Mouse (Mus musculus): Measurements from ENCODE around the gene Ints14. TPM values are rescaled to one million over a fixed set of nuclear protein-coding genes. Genes with fewer than 3 reads are reported as not detected.
"Not testable (repeated sequence)": the region's sequence is repeated elsewhere in the genome, so short reads cannot be mapped to it uniquely, and the experiment has no call there.

The Ints14 gene
- polyA plus RNA-seq, 2 experiments: 14.8 to 23.3 TPM

DNA sequence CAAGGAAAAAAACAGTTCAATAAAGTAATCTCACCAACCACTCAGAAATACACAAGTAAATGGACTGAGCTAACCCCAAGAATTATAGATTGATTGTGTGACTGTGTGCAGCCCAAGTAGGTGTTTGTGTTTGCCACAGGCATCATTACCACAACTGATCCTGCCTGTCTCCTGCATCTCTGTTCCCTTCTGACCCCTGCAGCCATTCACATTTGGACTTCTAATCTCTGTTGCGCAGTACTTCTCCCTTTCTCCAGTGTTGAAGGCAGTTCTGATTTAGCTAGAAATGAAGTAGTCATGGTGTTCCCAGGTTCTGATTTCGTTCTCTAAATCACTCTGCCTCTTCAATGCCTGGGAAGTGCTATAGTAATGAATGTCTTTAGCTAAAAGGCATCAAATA, 26.9 kb downstream of the Ints14 start:
- Histone ChIP-seq H3K27ac (no peak overlapping the region), H3K4me3 (ENCODE audit: insufficient read depth in 1 of 2, low read depth in 2 of 2, low read length in 2 of 2) (no peak overlapping the region), H3K4me1 (replicated peaks; ENCODE audit: control insufficient read depth in 2 of 2, insufficient read depth in 2 of 2, low read length in 1 of 2) (peaks cover 11 to 13% of the 10 kb centered on the region in 2 experiments), H3K9ac (replicated peaks) (no peak overlapping the region), H3K27me3 (ENCODE audit: control insufficient read depth, insufficient read depth, low read length) (no peaks in the 10 kb centered on the region), H3K9me3 (ENCODE audit: control insufficient read depth, low read length) (no peaks in the 10 kb centered on the region), H3K4me2 (ENCODE audit: low read depth) (no peak overlapping the region), H3K36me3 (replicated peaks; ENCODE audit: control insufficient read depth, insufficient read depth, low read depth) (peaks cover 64% of the 10 kb centered on the region)
- 78% methylated on average over 2 of the region's 2 CpGs for WGBS (ENCODE audit: insufficient replicate concordance)
- no peak for DNase-seq (ENCODE audit: low read depth in 3 of 3, low spot score in 3 of 3)
- no peak for TF ChIP-seq EP300 (IDR thresholded peaks at IDR 0.05; ENCODE audit: low read depth)
- no peak for TF ChIP-seq CTCF (IDR thresholded peaks at IDR 0.05; ENCODE audit: low read depth)
- ATAC-seq (ENCODE audit: insufficient read depth): no peak

DNA sequence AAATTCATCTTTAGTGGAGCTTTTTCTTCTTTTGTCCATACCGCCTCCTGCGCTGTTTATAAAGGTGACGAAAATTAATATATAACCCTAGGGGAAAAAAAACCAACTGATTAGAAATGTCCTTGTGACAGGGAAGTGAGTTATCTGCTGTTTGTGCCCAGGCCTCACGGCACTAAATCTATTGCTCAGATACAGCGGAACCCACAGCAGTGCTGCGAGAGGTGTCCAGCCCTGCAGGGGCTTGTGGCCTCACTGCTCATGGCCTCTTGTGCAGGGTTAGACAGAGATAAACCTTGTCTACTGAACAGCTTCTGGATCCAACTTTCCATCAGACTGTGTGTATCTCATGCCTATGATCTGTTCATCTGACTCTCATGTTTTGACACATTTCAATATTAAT, 27.7 kb downstream of the Ints14 start:
- 61% methylated on average over 6 of the region's 6 CpGs for WGBS (ENCODE audit: insufficient replicate concordance)

DNA sequence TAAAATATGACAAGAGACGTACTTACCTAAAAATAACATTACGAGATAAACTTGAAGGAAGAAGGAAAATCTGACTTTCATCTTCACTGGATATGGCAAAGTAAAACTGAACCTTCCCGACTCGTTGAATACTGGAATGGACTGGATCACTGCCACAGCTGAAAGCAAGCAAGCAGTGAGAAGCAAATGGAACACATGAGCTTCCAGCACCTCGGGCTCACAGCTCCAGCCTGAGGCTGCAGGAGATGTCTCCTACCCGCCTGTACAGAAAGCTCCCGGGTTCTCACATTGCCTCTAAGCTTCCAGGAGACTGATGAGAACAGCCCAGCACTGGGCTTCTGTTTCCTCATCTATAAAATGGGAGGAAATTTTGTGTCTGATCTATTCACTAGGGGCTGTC, 29.6 kb downstream of the Ints14 start:
- Histone ChIP-seq H3K4me2 (ENCODE audit: low read depth) (no peak overlapping the region), H3K4me3 (ENCODE audit: insufficient read depth in 1 of 2, low read depth in 2 of 2, low read length in 2 of 2) (no peak overlapping the region), H3K9me3 (ENCODE audit: control insufficient read depth, low read length) (no peaks in the 10 kb centered on the region), H3K9ac (replicated peaks) (no peak overlapping the region), H3K27ac (no peak overlapping the region), H3K27me3 (ENCODE audit: control insufficient read depth, insufficient read depth, low read length) (no peaks in the 10 kb centered on the region), H3K4me1 (replicated peaks; ENCODE audit: control insufficient read depth in 2 of 2, insufficient read depth in 2 of 2, low read length in 1 of 2) (peaks cover 8 to 9% of the 10 kb centered on the region in 2 experiments), H3K36me3 (replicated peaks; ENCODE audit: control insufficient read depth, insufficient read depth, low read depth) (peaks cover 50% of the 10 kb centered on the region)
- 79% methylated on average over 7 of the region's 7 CpGs for WGBS (ENCODE audit: insufficient replicate concordance)
- no peak for TF ChIP-seq EP300 (IDR thresholded peaks at IDR 0.05; ENCODE audit: low read depth)
- TF ChIP-seq CTCF (IDR thresholded peaks at IDR 0.05; ENCODE audit: low read depth): no peak
- DNase-seq (ENCODE audit: low read depth in 3 of 3, low spot score in 3 of 3) (no peak), ATAC-seq (ENCODE audit: insufficient read depth) (no peak)

More for the DNA sequence above, 27.7 kb downstream of the Ints14 start:
- Histone ChIP-seq H3K36me3 (replicated peaks; ENCODE audit: control insufficient read depth, insufficient read depth, low read depth) (peaks cover 61% of the 10 kb centered on the region), H3K4me2 (ENCODE audit: low read depth) (no peak overlapping the region), H3K4me3 (ENCODE audit: insufficient read depth in 1 of 2, low read depth in 2 of 2, low read length in 2 of 2) (no peak overlapping the region), H3K9ac (replicated peaks) (no peak overlapping the region), H3K9me3 (ENCODE audit: control insufficient read depth, low read length) (no peaks in the 10 kb centered on the region), H3K4me1 (replicated peaks; ENCODE audit: control insufficient read depth in 2 of 2, insufficient read depth in 2 of 2, low read length in 1 of 2) (peaks cover 11 to 13% of the 10 kb centered on the region in 2 experiments), H3K27me3 (ENCODE audit: control insufficient read depth, insufficient read depth, low read length) (no peaks in the 10 kb centered on the region), H3K27ac (no peak overlapping the region)
- DNase-seq (ENCODE audit: low read depth in 3 of 3, low spot score in 3 of 3) (no peak), ATAC-seq (ENCODE audit: insufficient read depth) (no peak)
- TF ChIP-seq EP300 (IDR thresholded peaks at IDR 0.05; ENCODE audit: low read depth) (no peak), CTCF (IDR thresholded peaks at IDR 0.05; ENCODE audit: low read depth) (no peak)

DNA sequence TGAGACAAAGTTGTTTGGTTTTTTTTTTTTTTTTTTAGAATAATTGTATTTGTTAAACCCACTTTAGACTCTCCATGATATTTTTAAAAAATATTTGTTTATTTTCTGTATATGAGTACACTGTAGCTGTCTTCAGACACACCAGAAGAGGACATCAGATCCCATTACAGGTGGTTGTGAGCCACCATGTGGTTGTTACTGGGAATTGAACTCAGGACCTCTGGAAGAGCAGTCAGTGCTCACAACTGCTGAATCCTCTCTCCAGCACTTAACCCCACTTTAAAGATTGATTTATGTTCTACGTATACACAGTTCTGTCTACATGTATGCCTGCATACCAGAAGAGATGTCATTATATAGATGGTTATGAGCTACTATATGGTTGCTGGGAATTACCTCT, 34.8 kb downstream of the Ints14 start:
- not testable (repeated sequence) for H3K9me3 ChIP-seq (ENCODE audit: control insufficient read depth, low read length); H3K4me1 ChIP-seq (replicated peaks; ENCODE audit: control insufficient read depth in 2 of 2, insufficient read depth in 2 of 2, low read length in 1 of 2); H3K9ac ChIP-seq (replicated peaks); H3K27ac ChIP-seq; H3K4me3 ChIP-seq (ENCODE audit: insufficient read depth in 1 of 2, low read depth in 2 of 2, low read length in 2 of 2); H3K27me3 ChIP-seq (ENCODE audit: control insufficient read depth, insufficient read depth, low read length); DNase-seq (ENCODE audit: low read depth in 3 of 3, low spot score in 3 of 3); ATAC-seq (ENCODE audit: insufficient read depth); H3K4me2 ChIP-seq (ENCODE audit: low read depth)
- peaks cover 19% of the 10 kb centered on the region for H3K36me3 ChIP-seq (replicated peaks; ENCODE audit: control insufficient read depth, insufficient read depth, low read depth)
- 63% methylated on average over 1 of the region's 1 CpGs for WGBS (ENCODE audit: insufficient replicate concordance)

DNA sequence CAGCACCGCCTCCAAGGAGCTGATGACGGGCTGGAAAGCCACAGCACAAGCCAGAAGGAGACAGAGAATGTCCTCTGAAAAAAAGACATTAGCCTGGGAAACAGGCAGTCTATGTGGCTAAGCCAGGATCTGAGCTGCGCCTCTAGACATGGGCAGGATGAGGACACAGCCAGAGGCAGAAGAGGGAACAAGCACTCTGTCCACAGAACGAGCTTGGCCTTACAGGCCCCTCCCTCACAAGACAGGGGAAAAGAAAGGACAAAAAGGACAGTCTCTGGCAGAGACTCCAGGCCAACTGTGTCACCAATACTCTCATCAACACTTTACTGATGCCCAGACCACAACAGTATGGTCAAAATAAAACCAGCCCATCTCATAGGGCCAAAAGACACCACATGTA, 40.8 kb downstream of the Ints14 start:
- no peak overlapping the region for H3K27ac ChIP-seq
- H3K4me1 ChIP-seq (replicated peaks; ENCODE audit: control insufficient read depth in 2 of 2, insufficient read depth in 2 of 2, low read length in 1 of 2): no peaks in the 10 kb centered on the region
- no peak overlapping the region for H3K9ac ChIP-seq (replicated peaks)
- TF ChIP-seq CTCF (IDR thresholded peaks at IDR 0.05; ENCODE audit: low read depth): no peak
- no peak for TF ChIP-seq EP300 (IDR thresholded peaks at IDR 0.05; ENCODE audit: low read depth)
- no peaks in the 10 kb centered on the region for H3K27me3 ChIP-seq (ENCODE audit: control insufficient read depth, insufficient read depth, low read length)
- DNase-seq (ENCODE audit: low read depth in 3 of 3, low spot score in 3 of 3): no peak
- H3K4me3 ChIP-seq (ENCODE audit: insufficient read depth in 1 of 2, low read depth in 2 of 2, low read length in 2 of 2): no peak overlapping the region
- no peak overlapping the region for H3K4me2 ChIP-seq (ENCODE audit: low read depth)
- H3K36me3 ChIP-seq (replicated peaks; ENCODE audit: control insufficient read depth, insufficient read depth, low read depth): peaks cover 26% of the 10 kb centered on the region
- 65% methylated on average over 4 of the region's 4 CpGs for WGBS (ENCODE audit: insufficient replicate concordance)
- no peaks in the 10 kb centered on the region for H3K9me3 ChIP-seq (ENCODE audit: control insufficient read depth, low read length)
- no peak for ATAC-seq (ENCODE audit: insufficient read depth)
